Mouse (Mus musculus): ENCODE measurements at regions not wholly inside any gene's neighbourhood (a gene's known extent, or its start where the extent isn't known, plus 50 kb on each side); places are given as distances from the start of the nearest gene placed in this dataset.
A peak's percentile ranks its signal among the peaks of the same experiment; 100 is the strongest.

- WGBS, result 86% methylated on average over 3 of the region's 3 CpGs
Measured at GRCm38 (mm10) chr3:9117913-9118312, 492.0 kb downstream of the Zfp704 start.

GRCm38 (mm10) chr3:9113410-9113809 lies 496.5 kb downstream of the Zfp704 start:
- H3K4me1 ChIP-seq (ENCODE audit: control insufficient read depth, insufficient read depth, low read length), result no peaks in the 10 kb centered on the region
- no peak overlapping the region for H3K9ac ChIP-seq (ENCODE audit: low read length)
- H3K9me3 ChIP-seq (replicated peaks; ENCODE audit: control insufficient read depth, low read length), result no peaks in the 10 kb centered on the region
- H3K36me3 ChIP-seq (ENCODE audit: control insufficient read depth, insufficient read depth, low read length), result no peaks in the 10 kb centered on the region
- WGBS, result 80% methylated on average over 5 of the region's 5 CpGs
- no peak overlapping the region for H3K4me3 ChIP-seq (replicated peaks; ENCODE audit: low read length)
- H3K27ac ChIP-seq (ENCODE audit: low read length), result no peak overlapping the region
- no peak overlapping the region for H3K4me2 ChIP-seq (ENCODE audit: low read depth, low read length)
- no peak for ATAC-seq (ENCODE audit: insufficient read depth, low FRiP score)
- H3K27me3 ChIP-seq (ENCODE audit: control insufficient read depth, insufficient read depth, low read length), result no peaks in the 10 kb centered on the region

More at GRCm38 (mm10) chr3:9117913-9118312, 492.0 kb downstream of the Zfp704 start:
- Histone ChIP-seq H3K27ac (ENCODE audit: low read length) (no peak overlapping the region), H3K9me3 (replicated peaks; ENCODE audit: control insufficient read depth, low read length) (no peaks in the 10 kb centered on the region), H3K4me2 (ENCODE audit: low read depth, low read length) (no peak overlapping the region), H3K36me3 (ENCODE audit: control insufficient read depth, insufficient read depth, low read length) (no peaks in the 10 kb centered on the region), H3K4me3 (replicated peaks; ENCODE audit: low read length) (no peak overlapping the region), H3K27me3 (ENCODE audit: control insufficient read depth, insufficient read depth, low read length) (no peaks in the 10 kb centered on the region), H3K9ac (ENCODE audit: low read length) (no peak overlapping the region), H3K4me1 (ENCODE audit: control insufficient read depth, insufficient read depth, low read length) (no peaks in the 10 kb centered on the region)
- ATAC-seq (ENCODE audit: insufficient read depth, low FRiP score), result no peak

GRCm38 (mm10) chr3:9110741-9111140 lies 499.1 kb downstream of the Zfp704 start:
- H3K9me3 ChIP-seq (replicated peaks; ENCODE audit: control insufficient read depth, low read length), result no peaks in the 10 kb centered on the region
- no peaks in the 10 kb centered on the region for H3K36me3 ChIP-seq (ENCODE audit: control insufficient read depth, insufficient read depth, low read length)
- H3K4me1 ChIP-seq (ENCODE audit: control insufficient read depth, insufficient read depth, low read length), result no peaks in the 10 kb centered on the region
- no peak for ATAC-seq (ENCODE audit: insufficient read depth, low FRiP score)
- no peaks in the 10 kb centered on the region for H3K27me3 ChIP-seq (ENCODE audit: control insufficient read depth, insufficient read depth, low read length)
- no peak overlapping the region for H3K9ac ChIP-seq (ENCODE audit: low read length)
- no peak overlapping the region for H3K4me3 ChIP-seq (replicated peaks; ENCODE audit: low read length)
- WGBS, result 19% methylated on average over 11 of the region's 11 CpGs
- H3K27ac ChIP-seq (ENCODE audit: low read length), result no peak overlapping the region
- H3K4me2 ChIP-seq (ENCODE audit: low read depth, low read length), result no peak overlapping the region

GRCm38 (mm10) chr3:9109991-9110390 lies 499.9 kb downstream of the Zfp704 start:
- ATAC-seq (ENCODE audit: insufficient read depth, low FRiP score), result no peak
- H3K4me1 ChIP-seq (ENCODE audit: control insufficient read depth, insufficient read depth, low read length), result no peaks in the 10 kb centered on the region
- H3K9me3 ChIP-seq (replicated peaks; ENCODE audit: control insufficient read depth, low read length), result no peaks in the 10 kb centered on the region
- H3K27ac ChIP-seq (ENCODE audit: low read length), result no peak overlapping the region
- H3K36me3 ChIP-seq (ENCODE audit: control insufficient read depth, insufficient read depth, low read length), result no peaks in the 10 kb centered on the region
- H3K9ac ChIP-seq (ENCODE audit: low read length), result no peak overlapping the region
- H3K4me2 ChIP-seq (ENCODE audit: low read depth, low read length), result no peak overlapping the region
- H3K4me3 ChIP-seq (replicated peaks; ENCODE audit: low read length), result no peak overlapping the region
- no peaks in the 10 kb centered on the region for H3K27me3 ChIP-seq (ENCODE audit: control insufficient read depth, insufficient read depth, low read length)
- 51% methylated on average over 8 of the region's 8 CpGs for whole genome bisulfite sequencing

- Histone ChIP-seq H3K27me3 (ENCODE audit: control insufficient read depth, insufficient read depth, low read length) (no peaks in the 10 kb centered on the region), H3K27ac (ENCODE audit: low read length) (no peak overlapping the region), H3K36me3 (ENCODE audit: control insufficient read depth, insufficient read depth, low read length) (no peaks in the 10 kb centered on the region), H3K9ac (ENCODE audit: low read length) (no peak overlapping the region), H3K4me2 (ENCODE audit: low read depth, low read length) (no peak overlapping the region), H3K4me3 (replicated peaks; ENCODE audit: low read length) (no peak overlapping the region), H3K9me3 (replicated peaks; ENCODE audit: control insufficient read depth, low read length) (no peaks in the 10 kb centered on the region), H3K4me1 (ENCODE audit: control insufficient read depth, insufficient read depth, low read length) (no peaks in the 10 kb centered on the region)
- 90% methylated on average over 5 of the region's 5 CpGs for WGBS
- no peak for ATAC-seq (ENCODE audit: insufficient read depth, low FRiP score)
Measured at GRCm38 (mm10) chr3:9109485-9109884, 500.4 kb downstream of the Zfp704 start.

- H3K9ac ChIP-seq (ENCODE audit: low read length), result no peak overlapping the region
- no peaks in the 10 kb centered on the region for H3K36me3 ChIP-seq (ENCODE audit: control insufficient read depth, insufficient read depth, low read length)
- no peaks in the 10 kb centered on the region for H3K9me3 ChIP-seq (replicated peaks; ENCODE audit: control insufficient read depth, low read length)
- 74% methylated on average over 15 of the region's 15 CpGs for WGBS
- H3K27me3 ChIP-seq (ENCODE audit: control insufficient read depth, insufficient read depth, low read length), result no peaks in the 10 kb centered on the region
- H3K4me1 ChIP-seq (ENCODE audit: control insufficient read depth, insufficient read depth, low read length), result no peaks in the 10 kb centered on the region
- no peak overlapping the region for H3K4me3 ChIP-seq (replicated peaks; ENCODE audit: low read length)
- no peak overlapping the region for H3K27ac ChIP-seq (ENCODE audit: low read length)
- no peak; the same call in 1 of the 2 replicates for ATAC-seq (ENCODE audit: insufficient read depth, low FRiP score)
- no peak overlapping the region for H3K4me2 ChIP-seq (ENCODE audit: low read depth, low read length)
Measured at GRCm38 (mm10) chr3:9107766-9108410, 502.0 kb downstream of the Zfp704 start.

GRCm38 (mm10) chr3:9105191-9105926 lies 504.5 kb downstream of the Zfp704 start:
- Histone ChIP-seq H3K27me3 (ENCODE audit: control insufficient read depth, insufficient read depth, low read length) (no peaks in the 10 kb centered on the region), H3K27ac (ENCODE audit: low read length) (no peak overlapping the region), H3K36me3 (ENCODE audit: control insufficient read depth, insufficient read depth, low read length) (no peaks in the 10 kb centered on the region), H3K9me3 (replicated peaks; ENCODE audit: control insufficient read depth, low read length) (no peaks in the 10 kb centered on the region), H3K9ac (ENCODE audit: low read length) (no peak overlapping the region), H3K4me1 (ENCODE audit: control insufficient read depth, insufficient read depth, low read length) (peaks cover 4% of the 10 kb centered on the region; the same call in 1 of the 2 replicates), H3K4me3 (replicated peaks; ENCODE audit: low read length) (no peak overlapping the region), H3K4me2 (ENCODE audit: low read depth, low read length) (no peak overlapping the region)
- 35% methylated on average over 8 of the region's 8 CpGs for WGBS
- ATAC-seq (ENCODE audit: insufficient read depth, low FRiP score), result no peak

GRCm38 (mm10) chr3:9103456-9103855 lies 506.4 kb downstream of the Zfp704 start:
- Histone ChIP-seq H3K36me3 (ENCODE audit: control insufficient read depth, insufficient read depth, low read length) (no peaks in the 10 kb centered on the region), H3K9me3 (replicated peaks; ENCODE audit: control insufficient read depth, low read length) (no peaks in the 10 kb centered on the region), H3K9ac (ENCODE audit: low read length) (no peak overlapping the region), H3K27ac (ENCODE audit: low read length) (no peak overlapping the region), H3K4me1 (ENCODE audit: control insufficient read depth, insufficient read depth, low read length) (peaks cover 4% of the 10 kb centered on the region; the same call in 1 of the 2 replicates), H3K4me2 (ENCODE audit: low read depth, low read length) (no peak overlapping the region), H3K4me3 (replicated peaks; ENCODE audit: low read length) (no peak overlapping the region), H3K27me3 (ENCODE audit: control insufficient read depth, insufficient read depth, low read length) (no peaks in the 10 kb centered on the region)
- ATAC-seq (ENCODE audit: insufficient read depth, low FRiP score), result no peak
- 80% methylated on average over 6 of the region's 6 CpGs for WGBS

- Histone ChIP-seq H3K4me3 (replicated peaks; ENCODE audit: low read length) (no peak overlapping the region), H3K4me1 (ENCODE audit: control insufficient read depth, insufficient read depth, low read length) (peaks cover 4% of the 10 kb centered on the region; the same call in 1 of the 2 replicates), H3K36me3 (ENCODE audit: control insufficient read depth, insufficient read depth, low read length) (no peaks in the 10 kb centered on the region), H3K27me3 (ENCODE audit: control insufficient read depth, insufficient read depth, low read length) (no peaks in the 10 kb centered on the region), H3K9ac (ENCODE audit: low read length) (no peak overlapping the region), H3K4me2 (ENCODE audit: low read depth, low read length) (no peak overlapping the region), H3K27ac (ENCODE audit: low read length) (no peak overlapping the region), H3K9me3 (replicated peaks; ENCODE audit: control insufficient read depth, low read length) (no peaks in the 10 kb centered on the region)
- ATAC-seq (ENCODE audit: insufficient read depth, low FRiP score), result peak; percentile 73
- 35% methylated on average over 3 of the region's 3 CpGs for WGBS
Measured at GRCm38 (mm10) chr3:9101240-9101639, 508.6 kb downstream of the Zfp704 start.
